Mouse (Mus musculus): ENCODE results near the gene Mfsd4a. TPM values are rescaled to one million over a fixed set of nuclear protein-coding genes. Genes with fewer than 3 reads are reported as not detected.

Gene Mfsd4a
- total RNA-seq, 2 experiments from 2014 or later, result 42.8 to 50.7 TPM

- no peak for DNase-seq (ENCODE audit: low spot score in 2 of 2)
These were observed 1.6 kb upstream of the Mfsd4a start for GRCm38 (mm10) chr1:132069436-132069835.

- peak; percentile 36 to 57 for DNase-seq (ENCODE audit: low spot score in 2 of 2)
These were observed 2.2 kb downstream of the Mfsd4a start for GRCm38 (mm10) chr1:132065475-132066172.

GRCm38 (mm10) chr1:132065001-132065400 lies 2.9 kb downstream of the Mfsd4a start:
- DNase-seq (ENCODE audit: low spot score in 2 of 2), result peak in 1 of 2 experiments; percentile 61

- no peak for DNase-seq (ENCODE audit: low spot score in 2 of 2)
These were observed 4.8 kb downstream of the Mfsd4a start for GRCm38 (mm10) chr1:132063096-132063495.

GRCm38 (mm10) chr1:132061750-132062541 lies 5.9 kb downstream of the Mfsd4a start:
- DNase-seq (ENCODE audit: low spot score in 2 of 2), result no peak

GRCm38 (mm10) chr1:132060036-132060769 lies 7.7 kb downstream of the Mfsd4a start:
- no peak for DNase-seq (ENCODE audit: low spot score in 2 of 2)

- DNase-seq (ENCODE audit: low spot score in 2 of 2), result no peak
These were observed 9.3 kb downstream of the Mfsd4a start for GRCm38 (mm10) chr1:132058558-132058957.

GRCm38 (mm10) chr1:132055054-132055664 lies 12.7 kb downstream of the Mfsd4a start:
- no peak for DNase-seq (ENCODE audit: low spot score in 2 of 2)

GRCm38 (mm10) chr1:132054387-132054786 lies 13.5 kb downstream of the Mfsd4a start:
- DNase-seq (ENCODE audit: low spot score in 2 of 2), result no peak

GRCm38 (mm10) chr1:132051746-132052145 lies 16.1 kb downstream of the Mfsd4a start:
- no peak for DNase-seq (ENCODE audit: low spot score in 2 of 2)

- DNase-seq (ENCODE audit: low spot score in 2 of 2), result peak; percentile 58 to 60
These were observed 21.6 kb downstream of the Mfsd4a start for GRCm38 (mm10) chr1:132046143-132046735.

GRCm38 (mm10) chr1:132043759-132044158 lies 24.1 kb downstream of the Mfsd4a start:
- DNase-seq (ENCODE audit: low spot score in 2 of 2), result peak in 1 of 2 experiments; percentile 49

- DNase-seq (ENCODE audit: low spot score in 2 of 2), result no peak
These were observed 27.7 kb downstream of the Mfsd4a start for GRCm38 (mm10) chr1:132040201-132040621.

- no peak for DNase-seq (ENCODE audit: low spot score in 2 of 2)
These were observed 29.1 kb downstream of the Mfsd4a start for GRCm38 (mm10) chr1:132038753-132039152.

- no peak for DNase-seq (ENCODE audit: low spot score in 2 of 2)
These were observed 30.1 kb downstream of the Mfsd4a start for GRCm38 (mm10) chr1:132037746-132038145.

- DNase-seq (ENCODE audit: low spot score in 2 of 2), result no peak
These were observed 35.7 kb downstream of the Mfsd4a start for GRCm38 (mm10) chr1:132032172-132032571.

GRCm38 (mm10) chr1:132030574-132030973 lies 37.3 kb downstream of the Mfsd4a start:
- DNase-seq (ENCODE audit: low spot score in 2 of 2), result no peak

GRCm38 (mm10) chr1:132028413-132028812 lies 39.4 kb downstream of the Mfsd4a start:
- DNase-seq (ENCODE audit: low spot score in 2 of 2), result no peak

GRCm38 (mm10) chr1:132027978-132028377 lies 39.9 kb downstream of the Mfsd4a start:
- DNase-seq (ENCODE audit: low spot score in 2 of 2), result no peak

- DNase-seq (ENCODE audit: low spot score in 2 of 2), result no peak
These were observed 40.8 kb downstream of the Mfsd4a start for GRCm38 (mm10) chr1:132026925-132027646.
